26 mouse cellular contexts compared by ENCODE assay signal in the genomic region with DNA sequence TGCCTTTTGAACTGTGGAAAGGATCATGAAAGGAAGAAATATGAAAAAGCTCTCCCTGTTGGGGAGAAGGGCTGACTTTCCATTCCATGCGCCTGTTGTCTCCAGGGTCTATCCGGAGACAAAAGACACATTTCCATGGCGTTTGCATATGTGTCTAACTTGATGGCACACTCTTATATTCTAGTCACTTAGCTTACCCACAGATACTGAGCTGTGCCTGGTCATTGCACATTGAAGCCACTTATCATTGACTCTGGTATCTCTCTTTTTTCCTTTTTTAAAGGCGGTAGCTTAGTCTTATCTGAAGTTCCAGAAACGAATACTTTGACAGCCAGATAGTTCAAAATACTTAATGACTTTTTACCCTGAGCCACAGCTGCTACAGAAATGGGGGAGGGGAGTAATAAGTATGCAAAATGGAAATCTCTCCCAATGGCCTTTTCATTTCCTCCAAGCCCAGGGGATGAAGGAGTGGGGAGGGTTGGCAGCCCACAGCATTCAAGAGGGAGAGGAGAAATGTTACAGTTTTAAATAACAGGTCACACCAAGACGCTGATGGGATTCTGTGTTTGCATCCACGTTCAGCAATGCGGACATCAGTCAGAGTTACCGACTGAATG.
DNase-seq lines count a peak whose midpoint lies in the region; ATAC-seq lines count a peak whose summit lies in the region.
"Had no signal": no experiment of that assay in that cellular context is flagged by ENCODE, and none has a peak within 500 bp of the region (broad histone marks: within the 10 kb centered on the region; RNA-seq: fewer than 3 reads in every experiment).

No protein-coding gene starts in this region.

- peak overlapping the region; percentile 51; the same call in 1 of the 2 replicates for H3K27ac ChIP-seq in midbrain, embryonic 13.5 days
- no peak overlapping the region for H3K27ac ChIP-seq in midbrain, embryonic 10.5 days (replicated peaks)
- H3K27ac ChIP-seq in hindbrain, embryonic 14.5 days, result peak overlapping the region; percentile 2; the same call in 1 of the 2 replicates
- H3K27ac ChIP-seq in embryonic facial prominence, embryonic 10.5 days (replicated peaks), result no peak overlapping the region
- H3K27ac ChIP-seq: forebrain, embryonic 10.5 days; heart, embryonic 13.5 days; layer of hippocampus, adult 2 months; limb, embryonic 12.5 days; lung, embryonic 15.5 days had no signal

- no peaks in the 10 kb centered on the region for H3K27me3 ChIP-seq in midbrain, embryonic 13.5 days
- 0 out of 2 replicates have a peak, but pooled peaks cover 4% of the 10 kb centered on the region for H3K27me3 ChIP-seq in midbrain, embryonic 10.5 days (ENCODE audit: low read depth, poor library complexity, severe bottlenecking)
- no peaks in the 10 kb centered on the region for H3K27me3 ChIP-seq in hindbrain, embryonic 14.5 days (ENCODE audit: control insufficient read depth, insufficient read depth, low read length)
- H3K27me3 ChIP-seq in embryonic facial prominence, embryonic 10.5 days (replicated peaks; ENCODE audit: low read depth, poor library complexity, severe bottlenecking), result 0 out of 2 replicates have a peak, but pooled peaks cover 5% of the 10 kb centered on the region
- H3K27me3 ChIP-seq: heart, embryonic 13.5 days; lung, embryonic 15.5 days had no signal

- H3K36me3 ChIP-seq in midbrain, embryonic 13.5 days, result no peaks in the 10 kb centered on the region
- H3K36me3 ChIP-seq in midbrain, embryonic 10.5 days, result no peaks in the 10 kb centered on the region
- H3K36me3 ChIP-seq in hindbrain, embryonic 14.5 days (replicated peaks; ENCODE audit: control insufficient read depth, insufficient read depth), result no peaks in the 10 kb centered on the region
- H3K36me3 ChIP-seq in embryonic facial prominence, embryonic 10.5 days (replicated peaks), result no peaks in the 10 kb centered on the region
- H3K36me3 ChIP-seq: forebrain, embryonic 10.5 days; heart, embryonic 13.5 days; limb, embryonic 12.5 days; lung, embryonic 15.5 days had no signal

- no peak overlapping the region for H3K4me2 ChIP-seq in midbrain, embryonic 13.5 days (replicated peaks)
- H3K4me2 ChIP-seq in hindbrain, embryonic 14.5 days (replicated peaks), result no peak overlapping the region
- H3K4me2 ChIP-seq: heart, embryonic 13.5 days; limb, embryonic 12.5 days; lung, embryonic 15.5 days had no signal

- peak; percentile 25 for DNase-seq in kidney, postnatal 10 days
- no peak for DNase-seq in kidney, adult 18-20 months
- DNase-seq in midbrain, embryonic 10.5 days (ENCODE audit: low spot score), result no peak
- DNase-seq in hindbrain, embryonic 14.5 days (ENCODE audit: low spot score), result no peak
- DNase-seq in embryonic facial prominence, embryonic 10.5 days (ENCODE audit: low spot score), result no peak
- no peak for DNase-seq in left cerebral cortex, postnatal 10 days (ENCODE audit: extremely low spot score in 1 of 2, low spot score in 2 of 2)
- DNase-seq: adrenal gland, adult 2 months; cerebellum, adult 11-12 months; cerebellum, postnatal 10 days; forebrain, postnatal 0 days; gastrocnemius, postnatal 25 days; heart, adult 18-20 months; heart, postnatal 14 days; kidney, adult 11 months; kidney, postnatal 14 days; layer of hippocampus, postnatal 36 days; lung, postnatal 36 days; thymus, postnatal 25 days had no signal

- WGBS in midbrain, embryonic 13.5 days, result 42% methylated on average over 9 of the region's 9 CpGs
- 81% methylated on average over 9 of the region's 9 CpGs for WGBS in midbrain, embryonic 10.5 days
- whole genome bisulfite sequencing in hindbrain, embryonic 14.5 days, result 34% methylated on average over 9 of the region's 9 CpGs
- 83% methylated on average over 9 of the region's 9 CpGs for WGBS in embryonic facial prominence, embryonic 10.5 days

- H3K4me3 ChIP-seq in midbrain, embryonic 13.5 days (replicated peaks), result no peak overlapping the region
- H3K4me3 ChIP-seq in midbrain, embryonic 10.5 days, result no peak overlapping the region
- no peak overlapping the region for H3K4me3 ChIP-seq in hindbrain, embryonic 14.5 days (replicated peaks; ENCODE audit: low read length)
- H3K4me3 ChIP-seq in embryonic facial prominence, embryonic 10.5 days, result no peak overlapping the region
- H3K4me3 ChIP-seq: forebrain, embryonic 10.5 days; heart, embryonic 13.5 days; layer of hippocampus, adult 2 months; limb, embryonic 12.5 days; lung, embryonic 15.5 days had no signal

- ATAC-seq in midbrain, embryonic 13.5 days, result peak; percentile 65
- ATAC-seq in hindbrain, embryonic 14.5 days (ENCODE audit: low FRiP score), result no peak
- peak; percentile 73 for ATAC-seq in megakaryocyte-erythroid progenitor cell, adult 5-6 weeks (replicated peaks; ENCODE audit: low FRiP score, low TSS enrichment, poor library complexity, severe bottlenecking)
- ATAC-seq: forebrain, postnatal 0 days; Patski had no signal

- H3K4me1 ChIP-seq in midbrain, embryonic 13.5 days (replicated peaks), result peaks cover 47% of the 10 kb centered on the region
- peaks cover 26% of the 10 kb centered on the region for H3K4me1 ChIP-seq in midbrain, embryonic 10.5 days
- peaks cover 19% of the 10 kb centered on the region; the same call in 1 of the 2 replicates for H3K4me1 ChIP-seq in hindbrain, embryonic 14.5 days (replicated peaks; ENCODE audit: control insufficient read depth, insufficient read depth, low read length)
- H3K4me1 ChIP-seq in embryonic facial prominence, embryonic 10.5 days, result peaks cover 40% of the 10 kb centered on the region
- H3K4me1 ChIP-seq: limb, embryonic 12.5 days had no signal

- intact Hi-C loops in left cerebral cortex, postnatal 10 days (cut with DNase I), result no loop called here

- no peak overlapping the region for H3K9ac ChIP-seq in midbrain, embryonic 13.5 days (replicated peaks)
- no peak overlapping the region for H3K9ac ChIP-seq in hindbrain, embryonic 14.5 days
- H3K9ac ChIP-seq: forebrain, postnatal 0 days; heart, embryonic 13.5 days; limb, embryonic 12.5 days; lung, embryonic 15.5 days had no signal

- no peaks in the 10 kb centered on the region for H3K9me3 ChIP-seq in midbrain, embryonic 13.5 days
- no peaks in the 10 kb centered on the region for H3K9me3 ChIP-seq in midbrain, embryonic 10.5 days (replicated peaks)
- no peaks in the 10 kb centered on the region for H3K9me3 ChIP-seq in hindbrain, embryonic 14.5 days (ENCODE audit: control insufficient read depth, low read length)
- H3K9me3 ChIP-seq in embryonic facial prominence, embryonic 10.5 days, result no peaks in the 10 kb centered on the region
- H3K9me3 ChIP-seq: forebrain, embryonic 10.5 days; heart, embryonic 13.5 days; limb, embryonic 12.5 days; lung, embryonic 15.5 days had no signal

Comparison
In these comparisons a context has a peak if more than half of its experiments do, and no peak if none do; other contexts are left out.
1. H3K27ac ChIP-seq: peak in midbrain, embryonic 13.5 days (single experiment) and hindbrain, embryonic 14.5 days (single experiment); none in midbrain, embryonic 10.5 days (single experiment) and embryonic facial prominence, embryonic 10.5 days (single experiment).